Mouse (Mus musculus) embryonic fibroblast, embryonic 13.5 days (primary cell): ENCODE measurements around the gene Fam193b.

Source experiments
- CTCF ChIP-seq: IDR thresholded peaks from 2 replicates; pipeline ENCODE4 v1.5.1; 2011; ENCODE audit warnings: mild to moderate bottlenecking, control low read depth, low read length, moderate library complexity, borderline replicate concordance; ENCODE audit not compliant: insufficient read depth
- POLR2A ChIP-seq: IDR thresholded peaks from 2 replicates; pipeline ENCODE4 v1.6.1; 2011; ENCODE audit warnings: low read depth, mild to moderate bottlenecking, control low read depth, low read length, moderate library complexity

DNA sequence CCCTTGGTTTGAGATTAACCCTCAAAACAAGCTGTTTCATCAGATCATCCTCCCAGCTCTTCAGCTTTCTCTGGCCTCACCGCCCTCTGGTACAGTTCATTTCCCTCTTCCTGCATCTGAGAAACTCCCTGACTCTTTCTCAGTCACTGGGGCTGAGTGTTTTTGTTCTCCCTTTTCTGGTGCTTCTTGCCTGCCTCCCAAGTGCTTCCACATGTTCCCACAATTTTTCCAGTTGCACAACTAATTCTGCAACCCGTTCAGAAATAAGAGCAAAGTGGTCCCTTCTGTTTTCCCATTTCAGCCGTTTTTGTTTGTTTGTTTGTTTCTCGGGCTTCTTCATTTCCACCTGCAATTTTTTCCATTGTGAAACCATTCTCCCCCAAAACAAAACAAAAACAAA, 7.2 kb upstream of the Fam193b start:
- TF ChIP-seq CTCF (no peak), POLR2A (no peak)
